Mouse (Mus musculus) cerebellum, adult (tissue): ENCODE results near the gene Rbbp4.
"Not testable (repeated sequence)": the region's sequence is repeated elsewhere in the genome, so short reads cannot be mapped to it uniquely, and the experiment has no call there.

Source experiments
- ATAC-seq: cut with Nextera tagmentation; 2 replicates; pipeline ENCODE4 v1.9.2; 2017; ENCODE audit warnings: mild to moderate bottlenecking, moderate library complexity, mixed read lengths; ENCODE audit not compliant: insufficient number of reproducible peaks, low FRiP score, low TSS enrichment

Gene Rbbp4

DNA sequence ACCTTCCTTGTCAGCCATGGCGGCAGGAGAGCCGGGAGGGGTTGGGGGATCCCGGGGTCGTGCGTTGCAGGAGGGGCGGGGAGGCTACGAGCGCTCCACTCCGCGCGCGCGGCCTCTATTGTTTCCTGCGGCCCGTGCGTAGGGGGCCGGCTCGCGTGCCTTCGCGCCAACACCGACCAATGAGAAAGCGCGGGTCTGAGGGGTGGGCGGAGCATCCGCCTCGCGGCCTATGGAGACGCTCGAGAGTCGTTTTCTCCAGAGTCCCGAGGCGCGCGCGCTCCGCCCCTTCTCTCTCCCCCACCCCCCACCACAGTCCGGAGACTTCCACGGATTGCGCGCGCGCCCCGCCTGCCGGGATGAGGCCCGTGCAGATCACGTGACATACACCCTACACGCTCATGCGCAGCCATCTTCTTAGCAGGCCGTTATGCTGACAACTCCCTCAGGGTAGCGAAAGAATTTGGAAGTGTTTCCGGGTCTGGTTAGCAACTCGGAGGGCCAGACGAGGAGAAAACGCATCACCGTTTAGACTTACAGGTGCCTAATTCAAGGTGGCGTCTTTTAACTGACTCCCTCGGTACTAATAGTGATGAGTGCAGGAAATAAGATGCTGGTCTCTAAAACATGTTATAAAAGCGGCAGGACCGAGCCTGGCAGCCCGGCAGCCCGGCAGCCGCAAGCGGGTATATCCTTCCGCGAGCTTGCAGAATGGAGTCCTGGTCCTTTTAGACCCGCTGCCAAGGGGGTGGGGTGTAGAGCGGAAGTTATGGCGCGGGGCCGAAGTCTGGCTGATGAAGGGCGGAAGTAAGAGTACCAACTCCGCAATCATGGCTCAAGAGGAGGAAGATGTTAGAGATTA, at the start of gene Rbbp4, which contains the start of gene Zbtb8os:
TSS of gene Rbbp4 (minus strand) at position 155 of the 859 bp plus-strand sequence.
TSS of gene Zbtb8os (plus strand) at position 480 of the 859 bp plus-strand sequence.
- ATAC-seq, result peak; percentile 92

- no peak for ATAC-seq
Observed at GRCm38 (mm10) chr4:129384440-129384839, 49.3 kb upstream of the Rbbp4 start.

DNA sequence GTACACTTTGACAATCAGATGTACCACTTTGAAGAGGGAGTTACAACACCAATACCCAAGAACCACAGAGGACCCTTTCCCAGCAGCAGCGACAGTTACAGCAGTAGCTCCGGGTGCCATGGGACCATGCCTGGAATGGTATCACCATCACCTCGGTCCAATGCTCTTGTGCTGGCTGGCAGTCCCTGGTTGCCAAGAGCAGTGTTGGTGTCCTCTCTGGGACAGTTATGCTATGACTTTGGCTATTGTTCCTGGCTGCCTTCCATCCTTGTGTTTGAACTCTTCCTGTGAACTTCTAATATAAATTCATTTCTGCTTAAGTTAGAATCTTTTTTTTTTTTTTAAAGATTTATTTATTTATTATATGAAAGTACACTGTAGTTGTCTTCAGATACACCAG, 48.4 kb upstream of the Rbbp4 start:
- ATAC-seq, result no peak

- no peak for ATAC-seq
Observed at GRCm38 (mm10) chr4:129382488-129382887, 47.3 kb upstream of the Rbbp4 start.

DNA sequence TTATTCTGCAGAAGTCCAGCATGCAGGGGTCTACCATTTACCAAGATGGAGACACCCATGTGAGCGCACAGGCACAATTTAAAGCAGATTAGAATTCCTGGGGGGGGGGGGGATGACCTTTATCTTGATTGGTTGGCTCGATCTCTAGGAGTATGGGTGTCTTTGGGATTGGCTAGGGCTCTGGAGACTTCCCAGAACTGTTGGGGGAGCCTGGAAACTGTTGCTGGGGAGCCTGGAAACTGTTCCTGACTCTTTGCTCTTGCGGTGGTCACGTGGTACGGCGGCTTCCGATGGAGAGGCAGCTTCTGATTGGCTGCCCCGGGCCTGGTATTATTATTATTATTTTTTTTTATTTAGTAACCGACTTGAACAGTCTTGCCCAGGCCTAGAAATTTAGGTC, 46.9 kb upstream of the Rbbp4 start:
- ATAC-seq, result no peak

DNA sequence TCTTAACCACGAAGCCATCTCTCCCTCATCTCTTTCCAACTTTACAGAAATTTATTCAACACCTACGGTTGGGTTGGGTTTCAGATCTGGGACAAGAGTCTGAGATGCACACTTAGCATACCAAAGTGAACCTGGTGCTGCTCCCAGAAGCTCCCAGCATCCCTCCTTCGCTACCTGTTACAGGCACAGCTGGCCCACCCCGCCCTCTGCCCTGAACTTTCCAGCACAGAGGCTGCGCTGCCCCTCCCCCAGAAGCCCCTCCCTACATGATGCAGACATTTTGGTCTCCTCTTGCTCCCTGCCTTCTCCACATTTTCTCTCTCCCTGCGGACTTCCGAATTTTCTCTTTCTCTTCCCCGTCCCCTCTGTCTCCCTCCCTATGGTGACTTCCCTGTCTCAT, 46.0 kb upstream of the Rbbp4 start:
- ATAC-seq, result no peak

DNA sequence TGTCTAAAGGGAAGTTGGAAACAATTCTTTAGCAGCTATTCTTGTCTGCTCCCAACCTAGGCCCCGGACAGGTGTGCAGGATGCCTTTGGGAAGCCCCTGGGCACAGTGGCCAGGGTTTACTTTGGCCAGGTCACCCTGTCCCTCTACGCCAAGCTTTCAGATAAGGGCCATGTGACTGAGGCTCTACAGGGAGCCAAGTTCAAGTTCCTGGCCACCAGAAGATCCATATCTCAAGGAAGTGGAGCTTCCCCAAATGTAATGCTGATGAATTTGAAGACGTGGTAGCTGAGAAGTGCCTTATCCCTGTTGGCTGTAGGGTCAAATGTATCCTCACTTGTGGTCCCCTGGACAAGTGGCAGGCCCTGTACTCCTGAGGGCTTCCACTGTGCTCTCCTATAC, 44.6 kb upstream of the Rbbp4 start:
- ATAC-seq, result no peak

- peak; percentile 56; the same call in 1 of the 2 replicates for ATAC-seq
Observed at GRCm38 (mm10) chr4:129377601-129378390, 42.6 kb upstream of the Rbbp4 start, which contains the start of gene Zbtb8a. Gene Zbtb8a (minus strand): TSS chr4:129378116.

- peak; percentile 58; the same call in 1 of the 2 replicates for ATAC-seq
Observed at GRCm38 (mm10) chr4:129376961-129377545, 41.9 kb upstream of the Rbbp4 start.

DNA sequence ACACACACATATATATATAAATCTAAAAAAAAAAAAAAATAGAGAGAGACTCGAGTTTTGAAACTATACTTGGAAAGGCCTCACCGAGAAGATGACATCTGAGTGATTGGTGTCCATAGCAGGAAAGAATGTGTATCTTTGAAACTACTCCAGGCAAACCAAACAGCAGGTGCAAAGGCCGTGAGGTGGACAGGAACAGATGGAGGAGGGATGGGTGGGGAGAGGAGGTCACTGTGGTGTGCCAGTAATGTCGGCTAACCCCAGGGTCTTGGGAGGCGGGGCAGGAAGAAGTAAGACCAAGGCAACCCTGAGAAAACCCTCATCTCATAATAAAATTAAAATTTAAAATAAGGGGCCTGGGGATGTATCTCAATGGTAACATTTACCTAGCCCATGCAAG, 40.7 kb upstream of the Rbbp4 start:
- ATAC-seq, result no peak

GRCm38 (mm10) chr4:129375000-129375399, 39.8 kb upstream of the Rbbp4 start:
- ATAC-seq, result no peak

DNA sequence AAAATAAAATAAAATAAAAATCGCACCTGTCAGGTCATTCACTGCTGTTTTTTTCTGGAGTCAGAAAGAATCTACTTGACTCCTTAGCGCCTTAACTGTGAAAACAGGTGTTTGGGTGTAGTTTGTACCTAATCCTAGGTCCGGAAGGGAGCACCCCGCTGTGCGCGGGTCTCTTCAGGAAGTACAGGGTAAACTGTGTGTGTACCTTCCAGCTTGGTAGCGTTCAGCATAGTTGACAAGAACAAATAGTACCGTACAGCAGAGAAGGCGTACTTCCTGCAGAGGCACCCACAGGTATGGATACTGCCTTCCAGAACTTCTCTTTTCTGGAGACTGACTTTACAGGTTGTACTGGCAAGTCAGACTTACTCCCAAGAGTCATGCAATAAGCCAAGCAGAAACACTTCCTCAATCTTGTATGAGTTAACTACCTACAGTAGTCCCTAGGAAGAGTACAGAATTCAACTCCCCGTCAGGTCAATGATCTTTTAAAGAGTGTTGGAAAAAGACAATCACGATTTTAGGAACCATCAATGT, 39.1 kb upstream of the Rbbp4 start:
- ATAC-seq, result no peak

DNA sequence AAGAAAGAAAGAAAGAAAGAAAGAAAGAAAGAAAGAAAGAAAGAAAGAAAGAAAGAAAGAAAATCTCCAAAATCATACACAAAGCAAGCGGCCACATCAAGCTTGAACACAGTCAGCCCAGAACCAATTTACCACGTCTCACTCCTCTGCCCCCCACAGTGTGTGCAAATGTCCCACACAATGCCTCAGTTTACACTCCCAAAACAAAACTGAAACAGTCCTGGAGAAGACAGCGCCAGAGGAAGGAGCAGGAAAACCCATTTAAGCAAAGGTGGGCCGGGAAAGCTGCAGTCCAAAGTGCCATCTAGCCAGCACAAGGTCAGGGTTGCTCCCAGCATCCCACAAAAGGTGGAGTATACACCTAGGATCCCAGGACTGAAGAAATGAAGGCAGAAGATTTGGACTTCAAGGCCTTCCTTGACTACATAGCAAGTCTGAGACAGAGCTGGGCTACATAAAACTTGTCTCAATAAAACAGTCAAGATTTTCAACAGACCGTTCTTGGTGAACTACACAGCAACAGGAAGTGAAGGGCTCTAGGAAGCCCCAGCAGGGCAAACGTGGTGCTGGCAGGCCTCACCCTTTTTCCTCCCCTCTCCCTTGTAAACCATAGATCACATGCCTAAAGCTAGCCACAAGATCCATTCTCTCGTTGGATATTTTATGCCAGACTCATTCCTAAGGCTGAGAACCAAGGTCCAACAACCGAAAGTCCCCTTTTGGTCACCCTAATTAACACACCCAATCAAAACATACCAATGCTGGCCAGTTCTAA, 38.2 kb upstream of the Rbbp4 start:
- ATAC-seq, result no peak

DNA sequence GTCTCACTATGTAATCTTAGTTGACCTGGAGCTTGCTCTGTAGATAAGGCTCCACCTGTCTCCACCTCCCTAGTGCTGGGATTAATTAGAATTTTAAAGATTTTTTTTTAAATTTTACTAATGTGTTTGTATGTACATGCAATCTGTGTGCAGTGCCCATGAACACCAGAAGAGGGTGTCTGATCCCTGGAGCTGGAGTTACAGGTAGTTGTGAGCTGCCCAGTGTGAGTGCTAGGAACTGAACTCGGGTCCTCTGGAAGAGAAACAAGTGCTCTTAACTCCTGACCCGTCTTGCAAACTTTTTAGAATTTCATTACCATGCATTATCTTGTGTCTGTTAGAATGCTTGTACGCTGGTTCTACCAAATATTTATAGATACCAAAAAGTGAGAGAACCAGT, 36.2 kb upstream of the Rbbp4 start:
- no peak for ATAC-seq

- ATAC-seq, result no peak
Observed at GRCm38 (mm10) chr4:129365224-129365623, 30.1 kb upstream of the Rbbp4 start.

GRCm38 (mm10) chr4:129364379-129364778, 29.2 kb upstream of the Rbbp4 start:
- no peak for ATAC-seq

DNA sequence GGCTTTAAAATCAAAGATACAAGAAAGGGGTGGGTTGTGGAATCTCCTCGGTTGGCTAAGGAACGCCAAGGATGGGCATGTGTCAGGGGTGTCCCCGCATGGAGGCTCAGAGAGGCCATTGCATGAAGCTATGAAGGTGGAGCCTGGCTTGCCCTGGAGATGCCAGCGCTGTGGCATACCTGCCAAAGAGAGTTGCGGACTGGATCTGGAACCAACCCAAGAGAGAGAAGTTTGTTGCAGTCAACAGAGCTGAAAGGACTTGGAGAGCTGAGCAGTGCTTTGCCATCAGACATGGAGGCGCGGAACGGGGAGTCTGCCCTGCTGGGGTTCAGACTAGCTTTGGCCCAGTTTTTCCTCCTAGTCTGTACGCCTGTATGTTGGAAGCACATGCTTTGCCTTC, 28.3 kb upstream of the Rbbp4 start:
- no peak for ATAC-seq

GRCm38 (mm10) chr4:129362771-129363170, 27.6 kb upstream of the Rbbp4 start:
- no peak for ATAC-seq

GRCm38 (mm10) chr4:129362238-129362637, 27.1 kb upstream of the Rbbp4 start:
- ATAC-seq, result not testable (repeated sequence)

DNA sequence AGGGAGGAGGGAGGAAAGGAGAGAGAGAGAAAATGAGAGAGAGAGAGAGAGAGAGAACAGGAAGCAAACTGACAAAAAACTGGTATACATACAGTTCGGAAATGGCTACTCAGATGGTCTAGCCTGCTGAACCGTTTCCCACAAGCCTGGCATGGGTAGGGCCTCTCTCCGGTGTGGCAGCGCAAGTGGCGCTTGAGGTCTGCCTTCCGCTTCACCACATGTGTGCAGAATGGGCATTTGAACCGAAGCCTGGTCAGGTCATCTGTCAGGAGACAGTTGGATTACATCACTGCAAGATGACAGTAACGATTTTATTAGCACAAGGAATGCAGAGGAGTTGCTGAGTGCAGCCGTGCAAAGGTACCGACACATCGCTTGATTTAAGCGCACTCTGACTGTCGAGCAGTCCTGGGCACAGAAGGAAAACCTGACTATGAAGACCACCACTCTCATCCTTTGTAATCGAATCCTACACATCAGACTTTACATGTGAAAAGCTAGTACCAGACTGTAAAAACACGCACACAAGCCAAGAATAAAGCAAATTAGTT, 22.5 kb upstream of the Rbbp4 start:
- no peak for ATAC-seq
